Mouse (Mus musculus) WW6 (cell line): ENCODE data around the gene Tecta.

Experiments
- DNase-seq: peaks from one replicate; pipeline ENCODE4 v3.0.0-alpha.2; 2013; ENCODE audit warnings: low read depth, low spot score

Tecta gene

DNA sequence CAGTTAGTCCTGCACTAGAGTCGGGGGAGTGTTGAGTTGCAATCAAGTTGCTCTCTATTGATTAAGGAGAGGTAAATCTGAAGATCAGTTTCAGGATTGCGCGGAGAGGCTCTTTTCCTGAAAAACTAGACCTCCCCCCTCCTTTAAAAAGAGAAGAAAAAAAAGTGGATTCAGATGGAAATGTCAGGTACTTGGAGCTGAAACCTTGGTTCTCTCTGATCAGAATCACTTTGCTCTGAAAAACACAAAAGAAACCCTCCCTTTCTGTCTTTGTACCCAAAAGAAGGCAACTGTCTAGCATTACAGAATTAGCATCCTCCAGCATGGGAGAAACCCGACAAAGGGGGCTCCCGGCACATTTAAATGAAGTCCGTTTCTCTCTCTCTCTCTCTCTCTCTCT, at the start of gene Tecta:
TSS of gene Tecta (minus strand) at position 101 of the 400 bp plus-strand sequence.
- DNase-seq = no peak

- no peak for DNase-seq
Measured at GRCm38 (mm10) chr9:42449043-42449442, 49.3 kb upstream of the Tecta start.

DNA sequence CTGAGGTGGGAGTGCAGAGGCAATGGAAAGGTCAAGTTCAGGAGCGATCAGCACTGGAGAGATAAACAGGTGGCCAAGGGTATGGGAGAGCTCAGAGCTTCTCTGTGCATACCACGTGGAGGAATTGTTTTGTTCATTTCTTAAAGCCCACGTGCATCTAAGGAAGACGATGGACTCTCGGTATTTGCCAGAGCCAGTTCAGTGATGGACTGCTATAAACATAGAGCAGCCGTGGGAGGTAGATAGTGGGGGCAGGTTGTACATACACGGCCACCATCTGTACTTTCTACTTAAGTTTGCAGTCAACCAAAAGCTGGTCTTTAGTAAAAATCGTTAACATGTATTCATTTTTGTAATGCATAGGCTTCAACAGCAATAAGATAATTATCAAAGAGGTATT, 42.4 kb upstream of the Tecta start:
- no peak for DNase-seq

- no peak for DNase-seq
Measured at GRCm38 (mm10) chr9:42441234-42441633, 41.5 kb upstream of the Tecta start.

GRCm38 (mm10) chr9:42439446-42439845, 39.7 kb upstream of the Tecta start:
- no peak for DNase-seq

DNA sequence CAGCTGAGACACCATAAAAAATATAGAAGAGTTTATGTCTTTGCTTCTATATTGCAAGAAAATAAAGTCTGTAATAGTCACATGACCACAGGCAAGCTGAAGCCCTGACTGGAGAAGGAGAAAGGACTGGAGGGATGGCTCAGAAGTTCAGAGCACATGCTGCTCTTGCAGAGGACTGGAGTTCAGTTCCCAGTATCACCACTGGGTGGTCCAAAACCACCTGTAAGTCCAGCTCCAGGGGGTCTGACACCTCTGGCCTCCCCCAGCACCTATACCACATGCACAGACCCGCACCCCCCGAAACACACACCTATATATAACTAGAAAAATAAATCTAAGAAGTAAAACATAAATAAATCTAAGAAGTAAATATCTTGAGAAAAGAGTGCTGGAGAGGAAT, 32.4 kb upstream of the Tecta start:
- DNase-seq = no peak

GRCm38 (mm10) chr9:42431606-42432005, 31.9 kb upstream of the Tecta start:
- no peak for DNase-seq

DNA sequence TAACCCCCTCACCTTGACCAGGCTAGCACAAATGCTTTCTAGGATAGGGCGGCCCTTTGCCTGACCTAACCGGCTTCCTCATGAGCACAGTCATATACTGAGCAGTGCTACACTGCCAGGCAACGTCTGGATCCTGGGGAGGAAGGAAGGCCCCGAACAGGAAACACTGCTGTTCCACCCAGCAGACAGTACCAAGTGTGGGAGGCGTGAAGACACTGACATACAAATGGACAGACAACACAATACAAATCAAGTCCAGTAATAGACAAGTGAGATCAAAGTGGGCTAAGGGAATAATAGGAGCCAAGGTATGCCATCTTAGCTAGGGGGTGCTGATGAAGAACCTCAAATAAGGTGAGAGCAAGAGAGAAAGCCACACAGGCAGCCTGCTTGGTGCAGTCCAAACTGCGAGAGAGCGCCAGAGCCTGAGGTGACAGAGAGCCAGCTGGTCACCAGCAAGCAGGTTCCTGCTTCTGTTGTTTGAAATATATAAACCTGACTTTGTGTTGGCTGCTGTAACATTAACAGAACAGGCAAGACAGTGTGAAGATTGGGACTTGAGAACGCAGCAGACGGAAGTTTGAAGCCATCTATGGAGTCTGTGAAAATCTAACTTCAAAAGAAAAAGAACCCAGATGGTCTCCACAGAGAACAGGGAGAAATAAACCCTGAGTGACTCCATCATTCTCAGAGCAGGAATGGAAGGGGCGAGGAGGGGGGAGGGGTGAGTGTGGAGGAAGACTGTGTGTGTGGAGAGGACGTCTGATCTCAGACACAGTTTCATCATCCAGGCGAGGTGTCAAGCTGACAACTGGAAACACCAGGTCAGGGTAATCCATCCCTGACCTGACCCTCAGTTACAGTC, 28.6 kb upstream of the Tecta start:
- no peak for DNase-seq

- DNase-seq = no peak
Measured at GRCm38 (mm10) chr9:42426661-42427358, 27.1 kb upstream of the Tecta start.

DNA sequence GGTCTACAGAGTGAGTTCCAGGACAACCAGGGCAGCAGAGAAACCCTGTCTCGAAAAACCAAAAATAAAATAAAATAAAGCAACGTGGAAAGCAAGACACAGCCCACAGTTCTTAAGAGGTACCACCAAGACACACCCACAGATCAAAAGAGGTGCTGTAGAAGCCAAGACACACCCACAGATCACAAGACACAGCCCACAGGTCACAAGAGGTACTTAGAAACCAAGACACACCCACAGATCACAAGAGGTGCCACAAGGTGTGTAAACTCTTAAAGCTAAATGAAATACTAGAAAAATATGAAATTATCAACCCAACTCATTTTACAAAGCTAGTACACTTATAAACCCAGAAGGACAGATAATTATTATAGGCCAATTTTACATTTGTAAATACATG, 23.9 kb upstream of the Tecta start:
- DNase-seq = no peak

DNA sequence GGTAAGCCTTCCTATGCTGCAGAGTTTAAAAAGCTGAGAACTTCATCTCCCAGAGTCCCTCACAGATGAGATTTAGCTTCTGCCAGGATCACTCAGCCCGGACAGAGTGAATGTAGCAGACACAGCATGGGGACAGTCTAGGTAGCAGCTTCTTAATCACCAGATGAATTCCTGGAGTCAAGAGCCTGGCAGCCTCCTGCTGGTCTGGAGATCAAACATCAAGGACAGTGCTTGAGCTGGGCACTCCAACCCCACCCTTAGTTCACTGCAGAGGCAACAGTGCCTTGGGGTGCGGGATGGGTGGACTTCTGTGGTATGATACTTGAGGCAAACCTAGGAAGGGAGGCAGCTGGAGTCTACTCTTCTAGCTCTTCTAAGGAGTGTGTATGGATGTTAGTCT, 20.0 kb upstream of the Tecta start:
- no peak for DNase-seq

DNA sequence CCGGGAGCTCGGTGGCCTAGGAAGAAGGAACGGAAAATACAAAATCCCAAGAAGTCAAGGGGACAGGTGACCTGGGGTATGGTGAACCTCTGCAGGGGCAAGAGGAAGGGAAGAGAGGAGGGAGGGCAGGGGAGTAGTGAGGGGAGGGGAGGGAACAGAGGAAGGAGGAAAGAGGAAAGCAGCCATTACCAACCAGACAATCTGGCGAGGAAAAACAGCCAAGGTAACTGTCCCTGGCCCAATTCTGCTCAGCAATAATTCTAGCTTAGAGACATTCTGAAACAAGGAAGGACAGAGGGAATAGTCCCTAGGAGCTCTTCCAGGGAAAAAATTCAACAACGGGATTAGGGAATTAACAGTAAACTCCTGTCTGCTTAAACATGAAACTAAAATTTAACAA, 19.1 kb upstream of the Tecta start:
- DNase-seq = no peak

- no peak for DNase-seq
Measured at GRCm38 (mm10) chr9:42417352-42417952, 17.7 kb upstream of the Tecta start.

GRCm38 (mm10) chr9:42415184-42415583, 15.5 kb upstream of the Tecta start:
- no peak for DNase-seq

DNA sequence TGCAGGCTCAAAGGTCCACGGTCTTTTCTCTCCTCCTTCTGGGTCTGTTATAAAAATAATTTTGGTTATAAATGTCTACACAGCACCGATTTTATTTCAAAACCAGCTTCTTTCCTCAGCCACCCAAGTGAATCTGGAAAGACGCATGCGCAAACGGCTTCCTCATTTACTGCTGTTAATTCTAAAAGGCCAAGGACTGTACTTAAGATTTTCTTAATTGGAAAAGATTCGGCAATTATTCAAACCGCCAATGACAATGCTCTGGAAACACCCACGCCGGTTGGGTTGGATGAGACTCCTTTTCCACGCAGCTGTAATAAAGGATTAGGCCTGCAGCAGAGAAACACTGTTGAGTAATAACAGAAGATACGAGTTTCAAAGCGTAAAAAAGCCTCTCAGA, 13.6 kb upstream of the Tecta start:
- DNase-seq = no peak

DNA sequence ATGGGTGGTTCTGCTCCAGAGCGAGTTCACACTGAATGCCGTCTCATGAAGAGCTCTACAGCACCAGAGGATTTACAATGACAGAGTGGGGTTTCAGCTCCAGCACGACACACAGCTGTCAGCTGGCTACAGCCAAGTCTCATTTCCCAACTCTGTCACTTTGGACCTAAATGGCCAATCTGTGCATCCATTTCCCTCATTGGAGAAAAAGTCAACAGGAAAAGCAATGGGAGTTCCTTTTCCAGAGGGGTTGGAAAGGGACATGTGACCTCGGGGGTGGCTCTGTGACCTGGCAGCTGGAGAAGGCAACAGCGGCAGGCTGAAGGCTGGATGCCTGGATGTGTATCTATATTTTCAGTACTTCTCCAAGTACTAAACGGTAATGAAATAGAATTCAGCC, 11.6 kb upstream of the Tecta start:
- no peak for DNase-seq

DNA sequence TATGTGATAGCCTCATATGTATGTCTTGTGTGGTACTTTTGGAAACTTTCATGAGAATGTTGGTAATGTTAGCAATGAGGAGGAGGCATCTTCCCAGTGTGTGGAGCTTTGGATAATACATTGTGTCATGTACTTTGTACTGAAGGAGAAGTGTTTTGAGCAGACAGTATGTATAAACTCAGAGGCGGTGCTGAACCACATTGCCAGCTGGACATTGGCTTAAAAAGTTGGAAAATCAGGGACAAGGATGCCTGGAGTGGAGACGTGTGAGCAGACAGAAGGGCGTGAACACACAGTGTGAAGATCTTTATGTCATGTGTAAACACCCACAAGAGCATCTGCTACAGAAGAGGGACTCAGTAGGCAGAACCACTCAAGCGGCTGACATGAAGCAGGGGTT, 6.0 kb upstream of the Tecta start:
- no peak for DNase-seq

DNA sequence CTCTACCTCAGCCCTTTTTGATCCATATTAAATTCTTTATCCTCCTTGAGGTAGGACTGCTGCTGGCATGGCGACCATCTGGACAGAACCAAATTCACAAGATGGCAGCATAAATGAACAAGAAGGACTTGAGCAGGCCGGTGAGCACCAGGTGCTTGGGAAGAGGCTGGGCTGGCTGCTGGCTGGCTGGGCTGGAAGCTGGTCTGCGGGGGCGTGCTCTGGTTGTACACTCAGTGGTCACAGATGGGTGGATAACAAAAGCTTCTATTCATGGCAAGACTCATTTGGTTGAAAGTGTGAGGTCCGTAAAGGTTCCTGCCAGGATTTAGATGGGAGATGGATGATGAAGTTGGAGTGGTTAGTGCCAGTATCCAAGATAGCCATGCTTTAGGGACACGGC, 1.8 kb upstream of the Tecta start:
- DNase-seq = no peak

DNA sequence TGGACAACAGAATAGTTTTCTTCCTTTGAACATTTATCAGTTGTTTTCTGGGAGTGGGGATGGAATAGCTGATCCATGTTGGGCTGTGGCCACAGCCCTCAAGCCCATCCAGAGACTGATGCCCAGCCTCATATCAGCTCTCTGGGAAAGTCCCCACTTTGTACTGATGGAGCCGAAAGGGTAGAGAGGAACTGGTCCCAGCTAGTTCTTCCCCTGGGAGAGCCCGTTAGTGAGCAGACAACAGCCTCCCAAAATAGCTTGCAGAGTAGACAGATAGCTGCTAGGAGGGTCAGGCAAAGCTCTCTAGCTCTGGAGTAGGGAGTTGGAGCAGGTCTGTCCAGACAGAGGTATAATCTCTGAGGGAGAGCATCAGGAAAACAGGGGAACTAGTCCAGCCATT, 3.6 kb downstream of the Tecta start:
- no peak for DNase-seq

- DNase-seq = no peak
Measured at GRCm38 (mm10) chr9:42394903-42395302, 4.8 kb downstream of the Tecta start.

DNA sequence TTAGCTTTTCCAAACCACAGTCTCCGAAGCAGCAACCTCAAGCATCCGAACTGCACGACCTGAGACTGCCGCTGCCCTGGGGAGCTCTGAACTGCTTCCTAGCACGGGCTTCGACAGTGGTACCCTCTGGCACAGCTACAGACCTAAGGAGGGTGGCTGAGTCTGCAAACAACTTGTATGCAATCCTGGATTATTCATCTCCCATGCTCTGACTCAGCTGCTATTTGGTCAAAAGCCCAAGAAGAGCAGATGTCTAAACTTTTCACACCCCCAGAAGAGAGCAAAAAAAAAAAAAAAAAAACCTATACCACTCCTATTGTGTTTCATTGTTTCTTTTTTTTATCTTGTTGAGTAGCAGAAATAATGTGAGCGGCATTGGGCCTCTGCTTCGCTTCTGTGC, 5.4 kb downstream of the Tecta start:
- no peak for DNase-seq

GRCm38 (mm10) chr9:42392927-42393326, 6.8 kb downstream of the Tecta start:
- DNase-seq = no peak

- DNase-seq = no peak
Measured at GRCm38 (mm10) chr9:42388490-42388889, 11.2 kb downstream of the Tecta start.
